Mouse (Mus musculus): Measurements from ENCODE around the gene Ube2q1. TPM values are rescaled to one million over a fixed set of nuclear protein-coding genes. Genes with fewer than 3 reads are reported as not detected.

The Ube2q1 gene
- polyA plus RNA-seq, 1 experiment from 2014 or later: 15.9 TPM

- Histone ChIP-seq H3K4me3 (replicated peaks) (no peak overlapping the region), H3K9me3 (no peaks in the 10 kb centered on the region), H3K27ac (no peak overlapping the region), H3K4me2 (no peak overlapping the region), H3K36me3 (no peaks in the 10 kb centered on the region), H3K9ac (replicated peaks) (no peak overlapping the region), H3K27me3 (no peaks in the 10 kb centered on the region), H3K4me1 (replicated peaks) (no peaks in the 10 kb centered on the region)
- WGBS: 53% methylated on average over 4 of the region's 4 CpGs
- no peak for ATAC-seq (ENCODE audit: insufficient number of reproducible peaks, insufficient read depth, low FRiP score, low TSS enrichment, low read depth)
Measured at GRCm38 (mm10) chr3:89805179-89805578, 31.8 kb downstream of the Ube2q1 start.

GRCm38 (mm10) chr3:89806751-89807150 is 33.3 kb downstream of the Ube2q1 start:
- Histone ChIP-seq H3K36me3 (no peaks in the 10 kb centered on the region), H3K4me3 (replicated peaks) (no peak overlapping the region), H3K4me1 (replicated peaks) (no peaks in the 10 kb centered on the region), H3K27me3 (no peaks in the 10 kb centered on the region), H3K27ac (no peak overlapping the region), H3K4me2 (no peak overlapping the region), H3K9me3 (no peaks in the 10 kb centered on the region), H3K9ac (replicated peaks) (no peak overlapping the region)
- no peak for ATAC-seq (ENCODE audit: insufficient number of reproducible peaks, insufficient read depth, low FRiP score, low TSS enrichment, low read depth)
- WGBS: 96% methylated on average over 2 of the region's 2 CpGs

- Histone ChIP-seq H3K9me3 (no peaks in the 10 kb centered on the region), H3K9ac (replicated peaks) (no peak overlapping the region), H3K4me1 (replicated peaks) (no peaks in the 10 kb centered on the region), H3K4me3 (replicated peaks) (no peak overlapping the region), H3K27ac (no peak overlapping the region), H3K4me2 (no peak overlapping the region), H3K36me3 (no peaks in the 10 kb centered on the region), H3K27me3 (no peaks in the 10 kb centered on the region; the same call in 1 of the 2 replicates)
- no peak for ATAC-seq (ENCODE audit: insufficient number of reproducible peaks, insufficient read depth, low FRiP score, low TSS enrichment, low read depth)
- 94% methylated on average over 3 of the region's 3 CpGs for WGBS
Measured at GRCm38 (mm10) chr3:89807171-89807570, 33.8 kb downstream of the Ube2q1 start.

- H3K4me3 ChIP-seq (replicated peaks): no peak overlapping the region
- no peak overlapping the region for H3K4me2 ChIP-seq
- H3K36me3 ChIP-seq: no peaks in the 10 kb centered on the region
- no peak for ATAC-seq (ENCODE audit: insufficient number of reproducible peaks, insufficient read depth, low FRiP score, low TSS enrichment, low read depth)
- 76% methylated on average over 5 of the region's 5 CpGs for WGBS
- H3K27ac ChIP-seq: no peak overlapping the region
- H3K9me3 ChIP-seq: no peaks in the 10 kb centered on the region
- no peak overlapping the region for H3K9ac ChIP-seq (replicated peaks)
- H3K27me3 ChIP-seq: no peaks in the 10 kb centered on the region; the same call in 1 of the 2 replicates
- H3K4me1 ChIP-seq (replicated peaks): no peaks in the 10 kb centered on the region
Measured at GRCm38 (mm10) chr3:89807881-89808280, 34.5 kb downstream of the Ube2q1 start.

GRCm38 (mm10) chr3:89808638-89809037 is 35.2 kb downstream of the Ube2q1 start:
- 46% methylated on average over 9 of the region's 9 CpGs for WGBS
- no peak overlapping the region for H3K4me2 ChIP-seq
- ATAC-seq (ENCODE audit: insufficient number of reproducible peaks, insufficient read depth, low FRiP score, low TSS enrichment, low read depth): no peak
- H3K27me3 ChIP-seq: no peaks in the 10 kb centered on the region; the same call in 1 of the 2 replicates
- no peak overlapping the region for H3K4me3 ChIP-seq (replicated peaks)
- H3K27ac ChIP-seq: no peak overlapping the region
- no peaks in the 10 kb centered on the region for H3K4me1 ChIP-seq (replicated peaks)
- H3K9me3 ChIP-seq: no peaks in the 10 kb centered on the region
- no peaks in the 10 kb centered on the region for H3K36me3 ChIP-seq
- no peak overlapping the region for H3K9ac ChIP-seq (replicated peaks)

GRCm38 (mm10) chr3:89810841-89811240 is 37.4 kb downstream of the Ube2q1 start:
- Histone ChIP-seq H3K9me3 (no peaks in the 10 kb centered on the region), H3K36me3 (no peaks in the 10 kb centered on the region), H3K4me2 (no peak overlapping the region), H3K4me3 (replicated peaks) (no peak overlapping the region), H3K27me3 (no peaks in the 10 kb centered on the region; the same call in 1 of the 2 replicates), H3K9ac (replicated peaks) (no peak overlapping the region), H3K27ac (no peak overlapping the region), H3K4me1 (replicated peaks) (no peaks in the 10 kb centered on the region)
- ATAC-seq (ENCODE audit: insufficient number of reproducible peaks, insufficient read depth, low FRiP score, low TSS enrichment, low read depth): no peak

GRCm38 (mm10) chr3:89812166-89812565 is 38.8 kb downstream of the Ube2q1 start:
- Histone ChIP-seq H3K9ac (replicated peaks) (no peak overlapping the region), H3K4me3 (replicated peaks) (no peak overlapping the region), H3K4me1 (replicated peaks) (no peaks in the 10 kb centered on the region), H3K9me3 (no peaks in the 10 kb centered on the region), H3K27ac (no peak overlapping the region), H3K27me3 (no peaks in the 10 kb centered on the region; the same call in 1 of the 2 replicates), H3K36me3 (no peaks in the 10 kb centered on the region), H3K4me2 (no peak overlapping the region)
- 69% methylated on average over 3 of the region's 3 CpGs for WGBS
- no peak for ATAC-seq (ENCODE audit: insufficient number of reproducible peaks, insufficient read depth, low FRiP score, low TSS enrichment, low read depth)

- 78% methylated on average over 7 of the region's 7 CpGs for WGBS
- no peak for ATAC-seq (ENCODE audit: insufficient number of reproducible peaks, insufficient read depth, low FRiP score, low TSS enrichment, low read depth)
Measured at GRCm38 (mm10) chr3:89814051-89814450, 40.6 kb downstream of the Ube2q1 start.

GRCm38 (mm10) chr3:89817056-89817455 is 43.6 kb downstream of the Ube2q1 start:
- ATAC-seq (ENCODE audit: insufficient number of reproducible peaks, insufficient read depth, low FRiP score, low TSS enrichment, low read depth): no peak
- no peaks in the 10 kb centered on the region for H3K36me3 ChIP-seq
- no peaks in the 10 kb centered on the region for H3K4me1 ChIP-seq (replicated peaks)
- 61% methylated on average over 4 of the region's 4 CpGs for WGBS
- H3K4me2 ChIP-seq: no peak overlapping the region
- H3K27me3 ChIP-seq: no peaks in the 10 kb centered on the region; the same call in 1 of the 2 replicates
- no peaks in the 10 kb centered on the region for H3K9me3 ChIP-seq
- H3K4me3 ChIP-seq (replicated peaks): no peak overlapping the region
- no peak overlapping the region for H3K27ac ChIP-seq
- H3K9ac ChIP-seq (replicated peaks): no peak overlapping the region

More at GRCm38 (mm10) chr3:89814051-89814450, 40.6 kb downstream of the Ube2q1 start:
- Histone ChIP-seq H3K4me2 (no peak overlapping the region), H3K4me1 (replicated peaks) (no peaks in the 10 kb centered on the region), H3K9me3 (no peaks in the 10 kb centered on the region), H3K9ac (replicated peaks) (no peak overlapping the region), H3K4me3 (replicated peaks) (no peak overlapping the region), H3K36me3 (no peaks in the 10 kb centered on the region), H3K27ac (no peak overlapping the region), H3K27me3 (no peaks in the 10 kb centered on the region; the same call in 1 of the 2 replicates)

GRCm38 (mm10) chr3:89818605-89819004 is 45.2 kb downstream of the Ube2q1 start:
- Histone ChIP-seq H3K9ac (replicated peaks) (no peak overlapping the region), H3K27me3 (no peaks in the 10 kb centered on the region; the same call in 1 of the 2 replicates), H3K9me3 (no peaks in the 10 kb centered on the region), H3K4me2 (no peak overlapping the region), H3K4me1 (replicated peaks) (no peaks in the 10 kb centered on the region), H3K4me3 (replicated peaks) (no peak overlapping the region), H3K27ac (no peak overlapping the region), H3K36me3 (no peaks in the 10 kb centered on the region)
- 73% methylated on average over 3 of the region's 3 CpGs for WGBS
- no peak for ATAC-seq (ENCODE audit: insufficient number of reproducible peaks, insufficient read depth, low FRiP score, low TSS enrichment, low read depth)

GRCm38 (mm10) chr3:89819897-89820296 is 46.5 kb downstream of the Ube2q1 start:
- ATAC-seq (ENCODE audit: insufficient number of reproducible peaks, insufficient read depth, low FRiP score, low TSS enrichment, low read depth): no peak
- 69% methylated on average over 7 of the region's 7 CpGs for WGBS
- no peaks in the 10 kb centered on the region for H3K9me3 ChIP-seq
- H3K4me3 ChIP-seq (replicated peaks): no peak overlapping the region
- H3K36me3 ChIP-seq: no peaks in the 10 kb centered on the region
- H3K4me2 ChIP-seq: no peak overlapping the region
- no peak overlapping the region for H3K27ac ChIP-seq
- no peaks in the 10 kb centered on the region; the same call in 1 of the 2 replicates for H3K27me3 ChIP-seq
- H3K9ac ChIP-seq (replicated peaks): no peak overlapping the region
- H3K4me1 ChIP-seq (replicated peaks): no peaks in the 10 kb centered on the region

- Histone ChIP-seq H3K9ac (replicated peaks) (no peak overlapping the region), H3K9me3 (no peaks in the 10 kb centered on the region), H3K36me3 (no peaks in the 10 kb centered on the region), H3K4me1 (replicated peaks) (no peaks in the 10 kb centered on the region), H3K4me2 (no peak overlapping the region), H3K27ac (no peak overlapping the region), H3K27me3 (no peaks in the 10 kb centered on the region; the same call in 1 of the 2 replicates), H3K4me3 (replicated peaks) (no peak overlapping the region)
- 87% methylated on average over 12 of the region's 12 CpGs for WGBS
- no peak for ATAC-seq (ENCODE audit: insufficient number of reproducible peaks, insufficient read depth, low FRiP score, low TSS enrichment, low read depth)
Measured at GRCm38 (mm10) chr3:89820311-89821095, 47.1 kb downstream of the Ube2q1 start.

Measured in limb, embryonic 12.5 days (tissue).